Mouse (Mus musculus): ENCODE data around the gene Krt16.

DNA sequence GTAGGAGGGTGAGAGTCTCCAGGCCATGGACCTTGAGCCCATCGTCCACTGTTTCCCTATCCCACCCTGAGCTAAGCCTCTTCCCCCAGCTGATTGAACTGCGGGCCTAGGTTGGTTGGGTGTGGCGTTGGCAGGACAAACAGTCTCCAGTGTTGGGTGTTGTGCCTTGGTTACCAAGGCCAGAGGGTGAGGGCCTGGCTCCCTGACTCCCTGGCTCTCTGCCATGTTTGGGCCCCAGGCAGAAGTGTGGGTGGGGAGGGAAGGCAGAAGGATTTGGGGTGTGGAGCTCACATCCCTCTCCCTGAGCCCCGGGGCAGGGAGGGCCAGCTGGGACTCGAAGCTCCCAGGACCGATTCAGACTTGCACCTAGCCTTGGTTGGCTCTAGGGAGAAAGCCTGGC is 40.2 kb upstream of the Krt16 start:
- TF ChIP-seq CTCF (IDR thresholded peaks at IDR 0.05; ENCODE audit: low read depth, low read length) (no peak), TAL1 (conservative IDR thresholded peaks at IDR 0.05; ENCODE audit: low read depth, low read length) (no peak), GATA1 (IDR thresholded peaks at IDR 0.05; ENCODE audit: borderline replicate concordance, low read length) (no peak), POLR2AphosphoS5 (IDR thresholded peaks at IDR 0.05; ENCODE audit: insufficient replicate concordance, low read depth, low read length) (no peak)
